Mouse (Mus musculus) forebrain, postnatal 0 days (tissue): Measurements from ENCODE around the gene Smg8. TPM values are rescaled to one million over a fixed set of nuclear protein-coding genes. Genes with fewer than 3 reads are reported as not detected.

Experiments used
- ATAC-seq: fragments of 200-750 bp; cut with Nextera tagmentation; 2 replicates; pipeline ENCODE4 v1.8.0; 2017; ENCODE audit warnings: mild to moderate bottlenecking, moderate library complexity
- DNase-seq: peaks from one replicate; pipeline ENCODE4 v3.0.0-alpha.2; 2015
- H3K27ac ChIP-seq: fragments of 300-500 bp; sonication (generic); 2 replicates; pipeline ENCODE4 v1.5.1; 2014; ENCODE audit warnings: low read depth, mild to moderate bottlenecking, antibody characterized with exemption, low read length, moderate library complexity, mixed read lengths
- H3K27me3 ChIP-seq: fragments of 300-500 bp; sonication (generic); 2 replicates; pipeline ENCODE4 v1.6.1; 2014; ENCODE audit warnings: mild to moderate bottlenecking, low read length, mixed read lengths; ENCODE audit not compliant: insufficient read depth
- H3K36me3 ChIP-seq: fragments of 300-500 bp; sonication (generic); 2 replicates; pipeline ENCODE4 v1.6.1; 2014; ENCODE audit warnings: mild to moderate bottlenecking, moderate library complexity; ENCODE audit not compliant: insufficient read depth
- H3K4me1 ChIP-seq: fragments of 300-500 bp; sonication (generic); 2 replicates; pipeline ENCODE4 v1.6.1; 2014; ENCODE audit warnings: antibody characterized with exemption; ENCODE audit not compliant: insufficient read depth
- H3K4me2 ChIP-seq: fragments of 300-500 bp; sonication (generic); 2 replicates; pipeline ENCODE4 v1.6.1; 2014; ENCODE audit warnings: low read depth, mild to moderate bottlenecking, moderate library complexity
- H3K4me3 ChIP-seq: fragments of 300-500 bp; sonication (generic); 2 replicates; pipeline ENCODE4 v1.5.1; 2014; ENCODE audit warnings: low read depth, low read length, mixed read lengths
- H3K9ac ChIP-seq: fragments of 300-500 bp; sonication (generic); 2 replicates; pipeline ENCODE4 v1.6.1; 2014; ENCODE audit warnings: mild to moderate bottlenecking
- H3K9me3 ChIP-seq: fragments of 300-500 bp; sonication (generic); 2 replicates; pipeline ENCODE4 v1.6.1; 2016; ENCODE audit warnings: low read length
- CTCF ChIP-seq: sonication (generic); IDR thresholded peaks from 2 replicates; pipeline ENCODE4 v1.5.1; 2016; ENCODE audit warnings: antibody characterized with exemption, control low read depth, low read depth
- WGBS: fragments of 180-500 bp; shearing (Covaris S2); extraction: QIAGEN DNeasy Blood & Tissue Kit; methylation state at CpG from one replicate; pipeline ENCODE4 v1.1.7; 2014; 5-methylcytosine and 5-hydroxymethylcytosine counted together
- polyA plus RNA-seq: library from polyadenylated mRNA; unstranded; fragments of >200 nt; fragmentation: Nextera tagmentation; extraction: Ambion mirVana; gene quantifications from 2 replicates; pipeline ENCODE4 v1.2.1, GENCODE M21; 2015
- total RNA-seq: library from RNA; depleted of rRNA; stranded (reverse); fragments of >200 nt; gene quantifications from 2 replicates; pipeline ENCODE4 v1.2.3, GENCODE M21; 2014; rRNA removed

The Smg8 gene
- total RNA-seq (25.7 and 30.2 TPM in 2 replicates), polyA plus RNA-seq (16.2 and 17.1 TPM in 2 replicates)

DNA sequence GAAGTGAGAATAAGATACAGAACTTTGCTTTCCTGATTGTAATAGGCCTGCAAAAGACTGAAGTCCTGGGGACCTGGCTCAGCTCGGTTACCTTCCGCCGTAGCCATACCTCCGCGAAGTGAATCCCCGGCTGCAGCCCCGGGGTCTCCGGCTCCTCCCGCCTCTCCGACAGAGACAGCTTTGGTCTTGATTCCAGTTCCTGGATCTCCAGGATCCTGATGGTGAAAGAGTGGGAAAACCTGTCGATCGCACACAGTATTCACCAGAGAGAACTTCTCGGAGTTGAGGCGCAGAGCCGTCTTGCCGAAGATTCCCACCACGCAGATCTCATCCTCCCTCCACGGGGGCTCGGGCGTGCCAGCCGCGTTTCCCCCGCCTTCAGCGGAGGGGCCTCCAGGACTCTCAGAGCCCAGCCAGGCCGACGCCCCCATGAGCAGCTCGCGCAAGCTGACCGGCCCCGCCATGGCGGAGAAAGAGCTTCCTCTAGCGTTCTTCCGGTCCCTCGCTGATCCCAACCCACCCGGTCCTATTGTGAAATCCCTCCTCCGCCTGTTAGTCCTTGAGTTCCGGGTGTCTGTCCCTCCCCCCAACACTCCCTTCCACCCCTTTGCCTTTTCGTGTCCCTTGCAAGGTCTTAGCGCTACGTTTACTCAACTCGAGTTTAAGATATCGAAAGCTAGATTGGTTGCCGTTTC lies at the start of gene Smg8:
Smg8 (minus strand) TSS at position 485 of the 695 bp plus-strand sequence.
- Histone ChIP-seq H3K36me3 (peaks cover 10% of the 10 kb centered on the region), H3K9me3 (no peaks in the 10 kb centered on the region), H3K27me3 (no peaks in the 10 kb centered on the region), H3K4me2 (peak within 1 kb of the TSS; percentile 72), H3K4me3 (peak within 1 kb of the TSS; percentile 71), H3K9ac (peak within 1 kb of the TSS; percentile 63), H3K27ac (peak within 1 kb of the TSS; percentile 57), H3K4me1 (peaks cover 12% of the 10 kb centered on the region)
- DNase-seq (peak; percentile 89), ATAC-seq (peak; percentile 99)
- 1% methylated on average over 43 of the region's 43 CpGs for WGBS
- TF ChIP-seq CTCF: no peak

DNA sequence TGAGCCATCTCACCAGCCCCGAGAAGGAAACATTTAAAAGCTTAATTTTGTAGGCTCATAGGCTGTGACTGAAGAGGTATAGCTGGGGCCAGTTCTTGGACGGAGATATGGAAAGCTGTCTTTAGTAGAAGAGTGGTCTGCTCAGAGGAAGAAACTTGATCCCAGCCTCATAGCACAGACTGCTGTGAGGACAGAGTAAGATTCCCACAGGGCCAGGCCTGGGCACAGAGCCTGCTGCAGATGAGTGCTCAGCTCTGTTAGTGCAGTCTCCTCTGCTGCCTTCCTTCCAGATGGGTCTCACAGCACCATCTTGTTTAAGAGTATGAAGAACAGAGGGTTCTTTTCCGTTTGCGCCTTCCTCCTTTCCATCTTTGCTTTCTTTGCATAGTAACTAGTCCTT lies 49.7 kb upstream of the Smg8 start:
- Histone ChIP-seq H3K27ac (no peak overlapping the region), H3K27me3 (no peaks in the 10 kb centered on the region), H3K4me1 (no peaks in the 10 kb centered on the region), H3K36me3 (peaks cover 19% of the 10 kb centered on the region; the same call in 1 of the 2 replicates), H3K4me2 (no peak overlapping the region), H3K9me3 (no peaks in the 10 kb centered on the region), H3K4me3 (no peak overlapping the region), H3K9ac (no peak overlapping the region)
- TF ChIP-seq CTCF: no peak
- no peak for DNase-seq
- 88% methylated on average over 4 of the region's 4 CpGs for WGBS
- no peak for ATAC-seq

DNA sequence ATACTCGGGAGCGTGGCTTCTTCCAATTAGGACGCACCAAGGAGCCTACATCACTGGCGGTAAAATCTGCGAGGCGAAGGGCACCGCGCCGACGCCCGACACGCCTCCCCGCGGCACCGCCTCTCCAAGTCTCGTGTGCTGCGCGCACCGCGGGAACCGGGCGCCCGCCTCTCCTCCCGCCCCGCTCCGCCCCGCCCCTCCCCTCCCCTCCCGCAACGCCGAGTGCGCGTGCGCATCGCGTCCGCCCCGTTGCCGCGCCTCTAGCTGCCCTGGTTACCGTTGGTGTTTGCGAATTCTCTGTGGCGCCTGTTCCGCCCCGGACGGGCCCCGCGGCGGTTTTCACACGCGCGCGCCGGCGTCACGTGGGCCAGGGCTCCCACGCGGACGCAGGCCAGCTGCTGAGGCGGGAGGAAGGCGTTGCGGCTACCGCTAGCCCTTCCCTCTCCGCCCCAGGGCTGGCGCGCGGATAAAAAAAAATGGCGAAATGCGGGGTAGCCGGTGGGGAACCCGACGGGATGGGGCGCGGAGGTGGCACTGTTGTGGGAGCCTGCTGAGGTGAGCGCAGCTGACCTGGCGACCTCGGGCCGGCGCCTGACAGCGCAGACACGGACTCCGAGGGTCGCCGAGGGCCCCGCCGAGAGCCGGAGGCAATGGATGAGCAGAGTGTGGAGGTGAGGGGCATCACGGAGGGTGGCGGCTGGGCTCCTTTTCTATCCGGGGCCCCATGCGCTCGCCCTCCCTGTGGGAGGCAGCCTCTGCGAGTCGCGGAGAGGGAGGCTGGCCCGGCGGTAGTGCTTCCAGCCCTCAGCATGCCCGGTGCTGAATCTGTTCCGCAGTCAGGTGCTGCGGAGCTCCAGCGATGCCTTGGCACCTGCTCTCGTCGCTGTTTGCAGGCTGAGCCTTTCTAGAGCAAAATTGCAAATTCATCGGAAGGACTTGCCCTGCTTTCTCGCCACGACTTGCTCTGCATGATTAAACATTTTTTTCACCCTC lies 40.5 kb upstream of the Smg8 start, which contains the start of gene Trim37:
Trim37 (plus strand) TSS at position 254 of the 993 bp plus-strand sequence.
- Histone ChIP-seq H3K9me3 (no peaks in the 10 kb centered on the region), H3K27ac (peak within 1 kb of the TSS; percentile 93), H3K4me2 (peak within 1 kb of the TSS; percentile 62), H3K27me3 (no peaks in the 10 kb centered on the region), H3K9ac (peak within 1 kb of the TSS; percentile 89), H3K36me3 (peaks cover 22% of the 10 kb centered on the region), H3K4me3 (peak within 1 kb of the TSS; percentile 90), H3K4me1 (no peaks in the 10 kb centered on the region)
- ATAC-seq: peak; percentile 95
- under 1% methylated on average over 100 of the region's 105 CpGs for WGBS
- DNase-seq: peak; percentile 97
- TF ChIP-seq CTCF: no peak

DNA sequence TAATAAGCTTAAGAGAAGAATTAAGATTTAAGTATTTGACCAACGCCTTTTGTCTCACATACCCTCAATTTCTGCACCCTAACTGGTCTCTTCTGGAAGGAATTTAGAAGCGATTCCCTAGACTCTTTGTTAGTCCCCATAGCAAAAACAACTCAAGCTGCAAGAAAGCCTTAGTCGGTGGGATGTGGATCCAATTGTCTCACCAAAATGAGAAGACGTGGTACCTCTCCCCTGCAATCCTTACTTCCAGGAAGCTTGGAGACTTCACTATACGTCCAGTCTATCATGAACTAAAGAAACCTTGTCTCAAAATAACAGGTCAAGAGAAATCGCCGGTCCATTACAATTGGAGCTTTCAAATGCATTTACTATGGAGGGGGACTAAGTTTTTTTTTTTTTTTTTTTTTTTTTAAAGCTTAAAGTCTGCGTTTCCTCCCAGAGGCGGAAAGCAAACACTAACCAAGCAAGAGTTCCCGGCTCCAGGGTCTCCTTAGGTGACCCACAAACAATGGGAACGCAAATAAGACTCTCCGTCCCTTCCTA lies 39.8 kb upstream of the Smg8 start:
- DNase-seq: no peak
- H3K4me3 ChIP-seq: peak overlapping the region; percentile 90
- no peak for TF ChIP-seq CTCF
- H3K4me2 ChIP-seq: peak overlapping the region; percentile 62
- WGBS: under 1% methylated on average over 12 of the region's 12 CpGs
- H3K4me1 ChIP-seq: no peaks in the 10 kb centered on the region
- peak overlapping the region; percentile 89 for H3K9ac ChIP-seq
- peaks cover 21% of the 10 kb centered on the region for H3K36me3 ChIP-seq
- no peak for ATAC-seq
- H3K27me3 ChIP-seq: no peaks in the 10 kb centered on the region
- peak overlapping the region; percentile 93 for H3K27ac ChIP-seq
- no peaks in the 10 kb centered on the region for H3K9me3 ChIP-seq

- Histone ChIP-seq H3K27me3 (no peaks in the 10 kb centered on the region), H3K36me3 (peaks cover 23% of the 10 kb centered on the region), H3K9ac (no peak overlapping the region), H3K4me3 (no peak overlapping the region; the same call in 1 of the 2 replicates), H3K4me2 (peak overlapping the region; percentile 62), H3K27ac (no peak overlapping the region), H3K9me3 (no peaks in the 10 kb centered on the region), H3K4me1 (no peaks in the 10 kb centered on the region)
- TF ChIP-seq CTCF: no peak
- ATAC-seq (no peak), DNase-seq (no peak)
- WGBS: 46% methylated on average over 4 of the region's 4 CpGs
Measured at GRCm38 (mm10) chr11:87125562-87125961, 39.0 kb upstream of the Smg8 start.

DNA sequence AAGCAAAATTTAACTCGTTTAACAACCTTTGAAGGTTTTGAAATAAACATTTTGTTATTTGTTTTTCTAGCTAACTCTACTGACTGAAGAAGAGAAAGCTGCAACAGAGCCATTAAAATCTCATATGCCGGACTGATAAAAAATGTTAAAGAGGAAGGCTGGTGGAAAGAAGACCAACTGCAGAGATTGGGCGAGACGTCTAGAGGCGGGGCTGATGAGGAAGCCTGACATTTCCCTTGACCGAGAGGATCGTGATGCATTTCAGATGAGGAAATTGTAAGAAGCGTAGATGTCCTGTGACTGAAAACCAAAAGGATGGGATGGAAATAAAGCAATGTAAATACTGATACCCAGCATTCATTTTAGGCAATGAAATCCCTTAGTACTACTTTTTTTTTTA lies 35.3 kb upstream of the Smg8 start:
- H3K4me3 ChIP-seq: no peak overlapping the region
- DNase-seq (no peak), ATAC-seq (no peak)
- H3K9me3 ChIP-seq: no peaks in the 10 kb centered on the region
- H3K4me1 ChIP-seq: no peaks in the 10 kb centered on the region
- H3K9ac ChIP-seq: no peak overlapping the region
- peaks cover 30% of the 10 kb centered on the region for H3K36me3 ChIP-seq
- H3K27me3 ChIP-seq: no peaks in the 10 kb centered on the region
- no peak overlapping the region for H3K27ac ChIP-seq
- TF ChIP-seq CTCF: no peak
- 71% methylated on average over 8 of the region's 8 CpGs for WGBS
- H3K4me2 ChIP-seq: no peak overlapping the region
